In genomic region chr4:82891049-82891448, GRCm38 (mm10) we compare ENCODE assay signal across 13 mouse cellular contexts. TPM values are rescaled to one million over a fixed set of nuclear protein-coding genes. Genes with fewer than 3 reads are reported as not detected.
A peak's percentile ranks its signal among the peaks of the same experiment; 100 is the strongest.
DNase-seq lines count a peak whose midpoint lies in the region; ATAC-seq lines count a peak whose summit lies in the region.
"Had no signal": no experiment of that assay in that cellular context is flagged by ENCODE, and none has a peak within 500 bp of the region (broad histone marks: within the 10 kb centered on the region; RNA-seq: fewer than 3 reads in every experiment).

No protein-coding gene starts in this region.

- peak overlapping the region; percentile 33 for H3K4me2 ChIP-seq in limb, embryonic 12.5 days

- H3K27ac ChIP-seq in limb, embryonic 12.5 days, result peak overlapping the region; percentile 95

- WGBS in limb, embryonic 12.5 days, result 26% methylated on average over 7 of the region's 7 CpGs

- no peaks in the 10 kb centered on the region for H3K36me3 ChIP-seq in limb, embryonic 12.5 days

- peak; percentile 85 for ATAC-seq in limb, embryonic 12.5 days (ENCODE audit: insufficient number of reproducible peaks, insufficient read depth, low FRiP score, low TSS enrichment, low read depth)
- no peak for ATAC-seq in erythroblast, adult 5-6 weeks (replicated peaks; ENCODE audit: low FRiP score, poor library complexity, severe bottlenecking)

- H3K9ac ChIP-seq in limb, embryonic 12.5 days (replicated peaks), result no peak overlapping the region

- H3K27me3 ChIP-seq in limb, embryonic 12.5 days, result no peaks in the 10 kb centered on the region

- peak; percentile 15 to 26 for DNase-seq in cerebellum, postnatal 10 days
- no peak for DNase-seq in cerebellum, adult 9-10 months
- DNase-seq in kidney, postnatal 4 days, result peak; percentile 21 to 36
- no peak for DNase-seq in kidney, postnatal 25 days
- DNase-seq in fibroblast of lung, adult 2 months (ENCODE audit: low read depth), result peak; percentile 12
- DNase-seq in urinary bladder, adult 18-20 months (ENCODE audit: low spot score in 2 of 2), result no peak
- DNase-seq: cerebellum, adult 2 months; heart, postnatal 4 days; thymus, adult 18-20 months had no signal

- H3K4me3 ChIP-seq in limb, embryonic 12.5 days (replicated peaks), result no peak overlapping the region

- no peaks in the 10 kb centered on the region for H3K9me3 ChIP-seq in limb, embryonic 12.5 days

- H3K4me1 ChIP-seq in limb, embryonic 12.5 days (replicated peaks), result peaks cover 36% of the 10 kb centered on the region

RNA-seq across cellular contexts. Expression of gene Cer1, which starts 6.1 kb away (rescaled TPM):
- 0.43 and 0.51 TPM in 2 replicates for polyA plus RNA-seq in limb, embryonic 12.5 days (2016; fragmentation: Nextera tagmentation; extraction: Ambion mirVana)
- not detected in 2 replicates for total RNA-seq in erythroblast, adult 5-6 weeks (2015; ENCODE audit: low replicate concordance)
- total RNA-seq in erythroblast, adult 5-6 weeks (2017; ENCODE audit: low replicate concordance), result not detected in 2 replicates
- total RNA-seq: heart, postnatal 4 days; neutrophil, adult 5-6 weeks had no signal
- polyA plus RNA-seq: cerebellum, adult 2 months; liver, embryonic 16.5 days had no signal

RNA-seq across cellular contexts. Expression of gene Zdhhc21, which starts 31.3 kb away (rescaled TPM):
- 13.3 and 14.9 TPM in 2 replicates for polyA plus RNA-seq in limb, embryonic 12.5 days (2016; fragmentation: Nextera tagmentation; extraction: Ambion mirVana)
- 3.6 and 6.3 TPM in 2 replicates for total RNA-seq in erythroblast, adult 5-6 weeks (2015; ENCODE audit: low replicate concordance)
- total RNA-seq in erythroblast, adult 5-6 weeks (2017; ENCODE audit: low replicate concordance), result 2.5 and 3.9 TPM in 2 replicates

Comparison
In these comparisons a context has a peak if more than half of its experiments do, and no peak if none do; other contexts are left out.
1. DNase-seq: peak in cerebellum, postnatal 10 days (2 of 2), kidney, postnatal 4 days (2 of 2) and fibroblast of lung, adult 2 months (single experiment); none in cerebellum, adult 9-10 months (single experiment), kidney, postnatal 25 days (0 of 2) and urinary bladder, adult 18-20 months (0 of 2).